Mouse (Mus musculus) forebrain, embryonic 12.5 days (tissue): ENCODE measurements around the gene Cbln1. TPM values are rescaled to one million over a fixed set of nuclear protein-coding genes. Genes with fewer than 3 reads are reported as not detected.

ENCODE experiments used
- ATAC-seq: fragments of 200-750 bp; cut with Nextera tagmentation; 2 replicates; pipeline ENCODE4 v1.8.0; 2017; ENCODE audit warnings: moderate TSS enrichment; ENCODE audit not compliant: low FRiP score
- H3K27ac ChIP-seq: fragments of 300-500 bp; sonication (generic); 2 replicates; pipeline ENCODE4 v1.5.1; 2016; ENCODE audit warnings: mild to moderate bottlenecking
- H3K27me3 ChIP-seq: fragments of 300-500 bp; sonication (generic); 2 replicates; pipeline ENCODE4 v1.6.1; 2016; ENCODE audit warnings: mild to moderate bottlenecking
- H3K36me3 ChIP-seq: fragments of 300-500 bp; sonication (generic); replicated peaks from 2 replicates; pipeline ENCODE4 v1.6.1; 2016; ENCODE audit warnings: mild to moderate bottlenecking
- H3K4me1 ChIP-seq: fragments of 300-500 bp; sonication (generic); 2 replicates; pipeline ENCODE4 v1.6.1; 2016
- H3K4me2 ChIP-seq: fragments of 300-500 bp; sonication (generic); 2 replicates; pipeline ENCODE4 v1.6.1; 2016; ENCODE audit warnings: mild to moderate bottlenecking, moderate library complexity
- H3K4me3 ChIP-seq: fragments of 300-500 bp; sonication (generic); replicated peaks from 2 replicates; pipeline ENCODE4 v1.5.1; 2016; ENCODE audit warnings: mild to moderate bottlenecking
- H3K9ac ChIP-seq: fragments of 300-500 bp; sonication (generic); 2 replicates; pipeline ENCODE4 v1.6.1; 2016; ENCODE audit warnings: mild to moderate bottlenecking
- H3K9me3 ChIP-seq: fragments of 300-500 bp; sonication (generic); 2 replicates; pipeline ENCODE4 v1.6.1; 2016
- WGBS: fragments of 180-500 bp; shearing (Covaris S2); methylation state at CpG from one replicate; pipeline ENCODE4 v1.1.7; 2016; 5-methylcytosine and 5-hydroxymethylcytosine counted together
- polyA plus RNA-seq: library from polyadenylated mRNA; unstranded; fragments of >200 nt; fragmentation: Nextera tagmentation; extraction: Ambion mirVana; gene quantifications from 2 replicates; pipeline ENCODE4 v1.2.1, GENCODE M21; 2016

Gene Cbln1
- polyA plus RNA-seq, 1 experiment from 2014 or later = 10.0 TPM

DNA sequence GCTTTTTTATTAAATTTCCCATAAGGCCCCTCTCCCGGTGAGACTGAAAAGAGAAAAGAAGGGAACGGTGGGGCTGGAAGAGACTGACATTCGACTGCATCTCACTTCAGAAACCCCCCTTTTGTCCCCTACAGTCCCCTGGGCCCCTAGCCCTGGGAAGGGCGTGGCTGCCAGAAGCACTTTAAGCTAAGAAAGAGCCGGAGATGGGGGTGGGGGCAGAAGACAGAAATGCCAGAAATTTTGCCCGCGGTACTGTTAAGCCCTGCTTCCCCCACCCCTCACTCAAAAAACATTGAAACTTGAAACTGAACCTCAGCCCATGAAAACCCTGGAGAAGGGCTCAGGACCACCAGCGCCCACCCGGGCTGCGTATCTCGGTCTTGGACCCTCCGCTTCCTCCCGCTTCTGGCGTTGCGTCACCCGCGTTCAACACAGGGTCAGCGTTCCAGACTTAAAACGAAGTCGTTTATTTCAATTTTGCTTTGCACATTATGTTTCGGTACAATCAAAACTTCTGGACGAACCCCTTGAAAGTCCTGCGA lies 3.9 kb downstream of the Cbln1 start:
- ATAC-seq = no peak
- Histone ChIP-seq H3K9me3 (no peaks in the 10 kb centered on the region), H3K4me1 (peaks cover 44% of the 10 kb centered on the region), H3K4me3 (peak overlapping the region; percentile 69), H3K27ac (no peak overlapping the region), H3K27me3 (peaks cover 86% of the 10 kb centered on the region), H3K36me3 (no peaks in the 10 kb centered on the region), H3K9ac (no peak overlapping the region), H3K4me2 (peak overlapping the region; percentile 50)
- WGBS = 1% methylated on average over 23 of the region's 23 CpGs

DNA sequence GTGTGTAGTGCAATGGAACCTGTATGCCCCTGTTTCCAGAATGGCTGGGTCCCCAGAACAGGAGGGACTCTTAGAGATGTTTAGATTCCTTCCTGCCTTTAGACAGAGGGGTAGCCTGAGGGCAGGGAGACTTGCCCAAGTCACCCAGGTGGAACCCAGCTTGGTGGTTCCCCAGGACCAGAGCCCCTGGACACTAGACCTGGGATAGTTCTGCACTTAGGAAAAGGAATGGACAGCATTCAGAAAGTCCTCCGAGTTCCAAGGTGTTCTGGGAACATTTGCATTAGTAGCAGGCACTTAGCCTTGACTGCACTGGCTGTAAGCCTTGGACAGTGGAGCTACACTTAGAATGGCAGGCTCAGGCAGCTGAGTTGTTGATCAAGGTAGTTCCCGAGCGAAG lies 4.5 kb downstream of the Cbln1 start:
- Histone ChIP-seq H3K36me3 (no peaks in the 10 kb centered on the region), H3K27ac (no peak overlapping the region), H3K4me1 (peaks cover 40% of the 10 kb centered on the region), H3K27me3 (peaks cover 83% of the 10 kb centered on the region), H3K9ac (no peak overlapping the region), H3K9me3 (no peaks in the 10 kb centered on the region), H3K4me3 (no peak overlapping the region), H3K4me2 (no peak overlapping the region)
- WGBS = 11% methylated on average over 3 of the region's 3 CpGs
- no peak for ATAC-seq

DNA sequence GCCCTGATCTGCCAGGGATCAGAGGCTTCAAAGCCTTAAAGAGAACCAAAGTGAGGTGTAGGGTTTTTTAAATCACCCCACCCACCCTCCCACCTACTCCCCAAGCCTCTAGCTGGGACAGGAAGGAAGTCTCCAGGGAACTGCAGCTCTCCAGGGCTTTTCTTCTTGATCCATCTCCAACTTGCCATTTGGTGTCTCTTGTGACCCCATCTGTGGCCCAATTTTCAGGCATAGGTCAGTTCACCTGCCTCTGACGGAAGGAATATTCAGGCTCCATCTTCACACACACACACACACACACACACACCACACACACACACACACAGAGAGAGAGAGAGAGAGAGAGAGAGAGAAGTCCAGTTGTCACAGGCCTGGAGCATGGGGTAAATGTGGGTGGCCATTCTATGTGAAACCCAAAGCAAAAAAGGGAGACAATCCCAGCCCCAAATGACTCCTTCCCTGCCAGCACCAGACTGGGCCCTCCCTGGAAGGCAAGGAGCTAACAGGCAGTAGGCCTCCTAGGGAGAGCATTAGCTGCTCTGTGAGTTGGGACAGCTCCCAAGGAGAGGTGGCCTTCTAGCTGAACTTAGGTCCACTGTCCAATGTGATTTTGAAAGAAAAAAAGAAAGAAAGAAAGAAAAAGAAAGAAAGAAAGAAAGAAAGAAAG lies 5.3 kb downstream of the Cbln1 start:
- Histone ChIP-seq H3K4me1 (peaks cover 38% of the 10 kb centered on the region), H3K4me3 (no peak overlapping the region), H3K27me3 (peaks cover 78% of the 10 kb centered on the region), H3K4me2 (no peak overlapping the region), H3K9me3 (no peaks in the 10 kb centered on the region), H3K9ac (no peak overlapping the region), H3K27ac (no peak overlapping the region), H3K36me3 (no peaks in the 10 kb centered on the region)
- WGBS = 78% methylated on average over 1 of the region's 1 CpGs
- ATAC-seq = no peak

DNA sequence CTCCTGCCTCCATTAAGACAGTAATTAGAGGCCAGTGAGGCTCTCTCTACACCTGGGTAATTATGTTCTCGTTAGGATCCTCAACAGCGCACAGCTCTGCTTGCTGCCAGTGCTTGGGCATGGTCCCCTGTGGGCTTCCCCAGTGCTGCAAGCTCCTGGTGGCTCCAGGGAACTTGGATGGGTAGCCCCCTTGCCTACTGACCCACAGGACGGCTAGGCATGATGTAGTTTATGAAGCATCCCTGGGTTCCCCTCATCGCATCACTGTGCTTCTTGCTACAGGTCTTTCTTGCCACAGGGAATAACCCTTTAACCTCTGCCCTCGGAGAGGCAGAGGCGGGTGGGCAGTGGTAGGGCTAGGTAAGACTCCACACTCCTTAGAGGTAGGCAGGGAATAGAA lies 6.1 kb downstream of the Cbln1 start:
- ATAC-seq = no peak
- H3K27me3 ChIP-seq = peaks cover 71% of the 10 kb centered on the region
- 52% methylated on average over 6 of the region's 6 CpGs for WGBS

GRCm38 (mm10) chr8:87464446-87464845 lies 8.0 kb downstream of the Cbln1 start:
- H3K9me3 ChIP-seq = no peaks in the 10 kb centered on the region
- no peak overlapping the region for H3K27ac ChIP-seq
- no peak overlapping the region for H3K4me3 ChIP-seq
- no peak for ATAC-seq
- H3K4me2 ChIP-seq = no peak overlapping the region
- H3K4me1 ChIP-seq = peaks cover 12% of the 10 kb centered on the region
- no peaks in the 10 kb centered on the region for H3K36me3 ChIP-seq
- no peak overlapping the region for H3K9ac ChIP-seq
- H3K27me3 ChIP-seq = peaks cover 52% of the 10 kb centered on the region
- 90% methylated on average over 3 of the region's 3 CpGs for WGBS

More for the DNA sequence above, 6.1 kb downstream of the Cbln1 start:
- no peak overlapping the region for H3K27ac ChIP-seq
- H3K36me3 ChIP-seq = no peaks in the 10 kb centered on the region
- H3K4me3 ChIP-seq = no peak overlapping the region
- no peak overlapping the region for H3K9ac ChIP-seq
- no peaks in the 10 kb centered on the region for H3K9me3 ChIP-seq
- H3K4me1 ChIP-seq = peaks cover 31% of the 10 kb centered on the region
- H3K4me2 ChIP-seq = no peak overlapping the region

GRCm38 (mm10) chr8:87461801-87462200 lies 10.6 kb downstream of the Cbln1 start:
- Histone ChIP-seq H3K36me3 (no peaks in the 10 kb centered on the region), H3K9ac (no peak overlapping the region), H3K9me3 (no peaks in the 10 kb centered on the region), H3K4me1 (no peaks in the 10 kb centered on the region; the same call in 1 of the 2 replicates), H3K4me3 (no peak overlapping the region), H3K27ac (no peak overlapping the region), H3K27me3 (peaks cover 26% of the 10 kb centered on the region), H3K4me2 (no peak overlapping the region)
- no peak for ATAC-seq
- WGBS = 43% methylated on average over 5 of the region's 5 CpGs

- Histone ChIP-seq H3K4me2 (no peak overlapping the region), H3K4me3 (no peak overlapping the region), H3K36me3 (no peaks in the 10 kb centered on the region), H3K4me1 (no peaks in the 10 kb centered on the region; the same call in 1 of the 2 replicates), H3K27ac (no peak overlapping the region), H3K9ac (no peak overlapping the region), H3K27me3 (no peaks in the 10 kb centered on the region), H3K9me3 (no peaks in the 10 kb centered on the region)
- ATAC-seq = no peak
- WGBS = 81% methylated on average over 4 of the region's 4 CpGs
Measured at GRCm38 (mm10) chr8:87456949-87457348, 15.5 kb downstream of the Cbln1 start.

- H3K4me1 ChIP-seq = no peaks in the 10 kb centered on the region
- no peaks in the 10 kb centered on the region for H3K9me3 ChIP-seq
- no peak for ATAC-seq
- H3K4me3 ChIP-seq = no peak overlapping the region
- H3K9ac ChIP-seq = no peak overlapping the region
- H3K27me3 ChIP-seq = no peaks in the 10 kb centered on the region
- H3K36me3 ChIP-seq = no peaks in the 10 kb centered on the region
- H3K4me2 ChIP-seq = no peak overlapping the region
- WGBS = 92% methylated on average over 4 of the region's 4 CpGs
- H3K27ac ChIP-seq = no peak overlapping the region
Measured at GRCm38 (mm10) chr8:87452815-87453214, 19.6 kb downstream of the Cbln1 start.

GRCm38 (mm10) chr8:87451737-87452136 lies 20.7 kb downstream of the Cbln1 start:
- WGBS = 67% methylated on average over 2 of the region's 2 CpGs
- no peaks in the 10 kb centered on the region for H3K9me3 ChIP-seq
- H3K4me3 ChIP-seq = no peak overlapping the region
- no peak overlapping the region for H3K4me2 ChIP-seq
- no peaks in the 10 kb centered on the region for H3K27me3 ChIP-seq
- H3K9ac ChIP-seq = no peak overlapping the region
- ATAC-seq = no peak
- H3K27ac ChIP-seq = no peak overlapping the region
- no peaks in the 10 kb centered on the region for H3K4me1 ChIP-seq
- no peaks in the 10 kb centered on the region for H3K36me3 ChIP-seq

GRCm38 (mm10) chr8:87434592-87434991 lies 37.8 kb downstream of the Cbln1 start:
- no peak for ATAC-seq
- H3K9ac ChIP-seq = no peak overlapping the region
- no peak overlapping the region for H3K27ac ChIP-seq
- no peak overlapping the region for H3K4me2 ChIP-seq
- no peaks in the 10 kb centered on the region for H3K27me3 ChIP-seq
- 78% methylated on average over 3 of the region's 3 CpGs for WGBS
- H3K4me1 ChIP-seq = peaks cover 2% of the 10 kb centered on the region; the same call in 1 of the 2 replicates
- H3K36me3 ChIP-seq = no peaks in the 10 kb centered on the region
- H3K4me3 ChIP-seq = no peak overlapping the region
- no peaks in the 10 kb centered on the region for H3K9me3 ChIP-seq

- Histone ChIP-seq H3K9ac (no peak overlapping the region), H3K27ac (no peak overlapping the region), H3K4me2 (no peak overlapping the region), H3K4me1 (peaks cover 7% of the 10 kb centered on the region; the same call in 1 of the 2 replicates), H3K4me3 (no peak overlapping the region), H3K9me3 (no peaks in the 10 kb centered on the region), H3K27me3 (no peaks in the 10 kb centered on the region; the same call in 1 of the 2 replicates), H3K36me3 (no peaks in the 10 kb centered on the region)
- no peak for ATAC-seq
Measured at GRCm38 (mm10) chr8:87427188-87427587, 45.2 kb downstream of the Cbln1 start.

GRCm38 (mm10) chr8:87424706-87425105 lies 47.7 kb downstream of the Cbln1 start:
- Histone ChIP-seq H3K27ac (no peak overlapping the region), H3K4me1 (peaks cover 5% of the 10 kb centered on the region; the same call in 1 of the 2 replicates), H3K36me3 (no peaks in the 10 kb centered on the region), H3K9ac (no peak overlapping the region), H3K9me3 (no peaks in the 10 kb centered on the region), H3K4me3 (no peak overlapping the region), H3K4me2 (no peak overlapping the region), H3K27me3 (no peaks in the 10 kb centered on the region; the same call in 1 of the 2 replicates)
- WGBS = 76% methylated on average over 5 of the region's 5 CpGs
- ATAC-seq = no peak

- Histone ChIP-seq H3K9ac (no peak overlapping the region), H3K27ac (no peak overlapping the region), H3K9me3 (no peaks in the 10 kb centered on the region), H3K4me2 (no peak overlapping the region), H3K27me3 (no peaks in the 10 kb centered on the region; the same call in 1 of the 2 replicates), H3K4me3 (no peak overlapping the region), H3K36me3 (no peaks in the 10 kb centered on the region), H3K4me1 (peaks cover 5% of the 10 kb centered on the region; the same call in 1 of the 2 replicates)
- no peak for ATAC-seq
- WGBS = 81% methylated on average over 8 of the region's 8 CpGs
Measured at GRCm38 (mm10) chr8:87421697-87422096, 50.7 kb downstream of the Cbln1 start.
